Mouse (Mus musculus) kidney, adult 2 months (tissue): ENCODE results near the gene Traf3ip1. TPM values are rescaled to one million over a fixed set of nuclear protein-coding genes. Genes with fewer than 3 reads are reported as not detected.

ENCODE experiments used
- DNase-seq: peaks from one replicate; pipeline ENCODE4 v3.0.0; 2021
- H3K27ac ChIP-seq: fragments of 200-500 bp; 2 replicates; pipeline ENCODE4 v1.5.1; 2012; ENCODE audit warnings: low read depth, low read length, control low read depth, inconsistent platforms; ENCODE audit not compliant: insufficient read depth
- H3K27me3 ChIP-seq: fragments of 200-500 bp; replicated peaks from 2 replicates; pipeline ENCODE4 v1.6.1; 2012; ENCODE audit warnings: mild to moderate bottlenecking, moderate library complexity, low read length, inconsistent platforms; ENCODE audit not compliant: control insufficient read depth, insufficient read depth
- H3K36me3 ChIP-seq: fragments of 200-500 bp; 2 replicates; pipeline ENCODE4 v1.6.1; 2012; ENCODE audit warnings: mild to moderate bottlenecking, moderate library complexity, low read length, inconsistent platforms; ENCODE audit not compliant: control insufficient read depth, insufficient read depth
- H3K4me1 ChIP-seq: fragments of 200-500 bp; 2 replicates; pipeline ENCODE4 v1.6.1; 2011; ENCODE audit warnings: low read length; ENCODE audit not compliant: control insufficient read depth, insufficient read depth
- H3K4me3 ChIP-seq: fragments of 200-500 bp; 2 replicates; pipeline ENCODE4 v1.5.1; 2011; ENCODE audit warnings: mild to moderate bottlenecking, low read depth, low read length, control low read depth; ENCODE audit not compliant: insufficient read depth
- CTCF ChIP-seq: fragments of 200-500 bp; conservative IDR thresholded peaks from 2 replicates; pipeline ENCODE4 v1.5.1; 2011; ENCODE audit warnings: low read depth, mild to moderate bottlenecking, control low read depth, low read length, moderate library complexity, mixed read lengths; ENCODE audit not compliant: insufficient read depth, insufficient read length
- POLR2A ChIP-seq: fragments of 200-500 bp; IDR thresholded peaks from one replicate; pipeline ENCODE4 v1.6.1; 2011; ENCODE audit warnings: low read depth, low read length, control low read depth
- WGBS: fragments of 180-500 bp; shearing (Covaris S2); methylation state at CpG from one replicate; pipeline ENCODE4 v1.1.7; 2018; 5-methylcytosine and 5-hydroxymethylcytosine counted together
- polyA plus RNA-seq: library from polyadenylated mRNA; depleted of rRNA; stranded (reverse); fragments of >200 nt; gene quantifications from 2 replicates; pipeline ENCODE4 v1.2.3, GENCODE M21; 2012; rRNA removed

Traf3ip1 gene
- polyA plus RNA-seq, 1 experiment, result 11.2 TPM

GRCm38 (mm10) chr1:91562977-91563590 lies 68.6 kb downstream of the Traf3ip1 start:
- WGBS, result 79% methylated on average over 4 of the region's 4 CpGs
- Histone ChIP-seq H3K27ac (no peak overlapping the region), H3K27me3 (no peaks in the 10 kb centered on the region), H3K4me3 (no peak overlapping the region), H3K36me3 (no peaks in the 10 kb centered on the region), H3K4me1 (no peaks in the 10 kb centered on the region)
- DNase-seq, result no peak
- TF ChIP-seq POLR2A (no peak), CTCF (no peak; the same call in 1 of the 2 replicates)

- H3K4me3 ChIP-seq, result no peak overlapping the region
- WGBS, result 80% methylated on average over 3 of the region's 3 CpGs
- no peaks in the 10 kb centered on the region for H3K36me3 ChIP-seq
- peak; percentile 4 for DNase-seq
- H3K4me1 ChIP-seq, result no peaks in the 10 kb centered on the region
- no peaks in the 10 kb centered on the region for H3K27me3 ChIP-seq
- H3K27ac ChIP-seq, result no peak overlapping the region
- peak; percentile 61 for TF ChIP-seq CTCF
- no peak for TF ChIP-seq POLR2A
These were observed 69.6 kb downstream of the Traf3ip1 start for GRCm38 (mm10) chr1:91564004-91564403.

DNA sequence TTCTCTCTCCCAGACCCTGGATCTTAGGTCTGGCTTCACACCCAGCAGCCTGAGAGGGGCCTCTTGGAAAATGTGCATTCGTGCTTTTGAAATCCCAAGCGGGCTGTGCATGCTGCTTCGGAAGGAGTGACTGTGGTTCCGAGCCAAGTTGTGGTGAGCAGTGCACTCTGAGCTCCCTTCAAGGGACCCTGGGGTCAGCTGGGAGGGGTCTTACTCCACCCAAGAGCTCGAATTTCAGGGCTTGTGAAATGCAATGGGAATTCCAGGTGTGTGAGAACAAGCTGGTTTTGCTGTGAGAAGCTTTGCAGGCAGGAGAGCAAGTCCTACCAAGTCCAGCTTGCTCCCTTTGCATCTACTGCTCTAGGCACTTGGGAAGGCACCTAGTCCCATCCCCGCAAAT lies 70.2 kb downstream of the Traf3ip1 start:
- no peak overlapping the region for H3K27ac ChIP-seq
- H3K4me1 ChIP-seq, result no peaks in the 10 kb centered on the region
- H3K36me3 ChIP-seq, result no peaks in the 10 kb centered on the region
- no peaks in the 10 kb centered on the region for H3K27me3 ChIP-seq
- no peak for DNase-seq
- H3K4me3 ChIP-seq, result no peak overlapping the region
- 45% methylated on average over 6 of the region's 6 CpGs for WGBS
- TF ChIP-seq CTCF, result no peak
- TF ChIP-seq POLR2A, result no peak

GRCm38 (mm10) chr1:91567269-91567668 lies 72.8 kb downstream of the Traf3ip1 start:
- TF ChIP-seq CTCF, result no peak
- TF ChIP-seq POLR2A, result no peak
- no peaks in the 10 kb centered on the region for H3K4me1 ChIP-seq
- 85% methylated on average over 2 of the region's 2 CpGs for WGBS
- no peak overlapping the region for H3K27ac ChIP-seq
- no peak overlapping the region for H3K4me3 ChIP-seq
- H3K36me3 ChIP-seq, result no peaks in the 10 kb centered on the region
- no peak for DNase-seq
- no peaks in the 10 kb centered on the region for H3K27me3 ChIP-seq

DNA sequence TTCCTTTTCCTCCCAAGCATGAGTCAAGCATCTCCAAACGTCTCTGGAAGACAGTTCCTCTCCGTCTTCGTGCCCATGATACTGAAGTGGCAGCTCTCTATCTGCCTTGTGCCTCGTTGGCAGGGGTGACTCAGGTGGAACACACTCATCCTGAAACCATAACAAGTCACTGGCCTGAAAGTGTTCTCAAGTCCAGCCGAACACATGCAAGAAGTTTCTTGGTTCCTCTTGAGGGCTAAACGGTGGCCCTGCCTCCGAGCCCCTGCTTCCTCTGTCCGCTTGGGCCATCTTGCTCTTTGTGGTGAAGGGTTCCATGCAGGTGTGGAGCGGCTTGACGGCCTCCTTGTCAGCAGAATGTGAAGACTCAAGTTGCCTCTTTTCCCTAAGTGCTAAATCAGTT lies 78.0 kb downstream of the Traf3ip1 start:
- Histone ChIP-seq H3K27ac (no peak overlapping the region), H3K36me3 (no peaks in the 10 kb centered on the region), H3K4me3 (no peak overlapping the region), H3K27me3 (no peaks in the 10 kb centered on the region), H3K4me1 (no peaks in the 10 kb centered on the region)
- 82% methylated on average over 10 of the region's 10 CpGs for WGBS
- DNase-seq, result no peak
- TF ChIP-seq POLR2A, result no peak
- no peak for TF ChIP-seq CTCF

- WGBS, result 74% methylated on average over 3 of the region's 3 CpGs
- H3K27ac ChIP-seq, result no peak overlapping the region
- no peaks in the 10 kb centered on the region for H3K36me3 ChIP-seq
- H3K4me1 ChIP-seq, result no peaks in the 10 kb centered on the region
- TF ChIP-seq CTCF (peak; percentile 67), POLR2A (no peak)
- no peaks in the 10 kb centered on the region for H3K27me3 ChIP-seq
- H3K4me3 ChIP-seq, result no peak overlapping the region
- DNase-seq, result peak; percentile 44
These were observed 79.8 kb downstream of the Traf3ip1 start for GRCm38 (mm10) chr1:91574208-91574607.

- TF ChIP-seq POLR2A, result no peak
- TF ChIP-seq CTCF, result no peak
- H3K27ac ChIP-seq, result no peak overlapping the region
- no peaks in the 10 kb centered on the region for H3K4me1 ChIP-seq
- DNase-seq, result no peak
- no peaks in the 10 kb centered on the region for H3K27me3 ChIP-seq
- 61% methylated on average over 7 of the region's 7 CpGs for WGBS
- no peak overlapping the region for H3K4me3 ChIP-seq
- H3K36me3 ChIP-seq, result no peaks in the 10 kb centered on the region
These were observed 83.6 kb downstream of the Traf3ip1 start for GRCm38 (mm10) chr1:91577883-91578517.

Other genes starting within 250 kb of the Traf3ip1 start
- gene Ube2f, start 244.3 kb upstream of the Traf3ip1 start, polyA plus RNA-seq, result 37.2 and 38.5 TPM in 2 replicates
- gene Scly, start 196.3 kb upstream of the Traf3ip1 start, polyA plus RNA-seq, result 113 and 125 TPM in 2 replicates
- gene Espnl, start 172.6 kb upstream of the Traf3ip1 start, polyA plus RNA-seq, result 0.05 and 0.15 TPM in 2 replicates
- gene Klhl30, start 143.6 kb upstream of the Traf3ip1 start, polyA plus RNA-seq, result 1.0 and 1.5 TPM in 2 replicates
- 0.14 and 0.19 TPM in 2 replicates for gene Erfe, start 128.2 kb upstream of the Traf3ip1 start, polyA plus RNA-seq
- gene Ilkap, start 95.8 kb upstream of the Traf3ip1 start, polyA plus RNA-seq, result 42.6 and 47.9 TPM in 2 replicates
- 64.1 and 66.7 TPM in 2 replicates for gene Hes6, start 80.6 kb upstream of the Traf3ip1 start, polyA plus RNA-seq
- gene Per2, start 35.3 kb upstream of the Traf3ip1 start, polyA plus RNA-seq, result 5.6 and 6.8 TPM in 2 replicates
- 7.3 and 7.6 TPM in 2 replicates for gene Asb1, start 45.9 kb downstream of the Traf3ip1 start, polyA plus RNA-seq